Mouse (Mus musculus) liver, embryonic 15.5 days (tissue): ENCODE measurements around the gene Chordc1. TPM values are rescaled to one million over a fixed set of nuclear protein-coding genes. Genes with fewer than 3 reads are reported as not detected.
"Not testable (repeated sequence)": the region's sequence is repeated elsewhere in the genome, so short reads cannot be mapped to it uniquely, and the experiment has no call there.

Source experiments
- ATAC-seq: fragments of 200-750 bp; cut with Nextera tagmentation; 2 replicates; pipeline ENCODE4 v1.8.0; 2017; ENCODE audit warnings: moderate number of reproducible peaks, mild to moderate bottlenecking, moderate library complexity; ENCODE audit not compliant: insufficient read depth
- H3K27ac ChIP-seq: fragments of 300-500 bp; sonication (generic); replicated peaks from 2 replicates; pipeline ENCODE4 v1.5.1; 2015; ENCODE audit warnings: mild to moderate bottlenecking, inconsistent platforms
- H3K27me3 ChIP-seq: fragments of 300-500 bp; sonication (generic); 2 replicates; pipeline ENCODE4 v1.6.1; 2015; ENCODE audit warnings: mild to moderate bottlenecking, inconsistent platforms
- H3K36me3 ChIP-seq: fragments of 300-500 bp; sonication (generic); replicated peaks from 2 replicates; pipeline ENCODE4 v1.6.1; 2015; ENCODE audit warnings: moderate library complexity, mild to moderate bottlenecking, inconsistent platforms
- H3K4me1 ChIP-seq: fragments of 300-500 bp; sonication (generic); replicated peaks from 2 replicates; pipeline ENCODE4 v1.6.1; 2015; ENCODE audit warnings: inconsistent platforms
- H3K4me2 ChIP-seq: fragments of 300-500 bp; sonication (generic); 2 replicates; pipeline ENCODE4 v1.6.1; 2015; ENCODE audit warnings: moderate library complexity, mild to moderate bottlenecking, inconsistent platforms
- H3K4me3 ChIP-seq: fragments of 300-500 bp; sonication (generic); replicated peaks from 2 replicates; pipeline ENCODE4 v1.5.1; 2015; ENCODE audit warnings: mild to moderate bottlenecking, inconsistent platforms
- H3K9ac ChIP-seq: fragments of 300-500 bp; sonication (generic); 2 replicates; pipeline ENCODE4 v1.6.1; 2015; ENCODE audit warnings: moderate library complexity, mild to moderate bottlenecking, inconsistent platforms
- H3K9me3 ChIP-seq: fragments of 300-500 bp; sonication (generic); replicated peaks from 2 replicates; pipeline ENCODE4 v1.6.1; 2016; ENCODE audit warnings: inconsistent platforms
- WGBS: fragments of 180-500 bp; shearing (Covaris S2); methylation state at CpG from one replicate; pipeline ENCODE4 v1.1.7; 2015; ENCODE audit warnings: mixed read lengths; ENCODE audit not compliant: insufficient replicate concordance; 5-methylcytosine and 5-hydroxymethylcytosine counted together
- polyA plus RNA-seq: library from polyadenylated mRNA; unstranded; fragments of >200 nt; fragmentation: Nextera tagmentation; extraction: Ambion mirVana; gene quantifications from 2 replicates; pipeline ENCODE4 v1.2.1, GENCODE M21; 2015

Gene Chordc1
- polyA plus RNA-seq: 37.4 and 43.1 TPM in 2 replicates

DNA sequence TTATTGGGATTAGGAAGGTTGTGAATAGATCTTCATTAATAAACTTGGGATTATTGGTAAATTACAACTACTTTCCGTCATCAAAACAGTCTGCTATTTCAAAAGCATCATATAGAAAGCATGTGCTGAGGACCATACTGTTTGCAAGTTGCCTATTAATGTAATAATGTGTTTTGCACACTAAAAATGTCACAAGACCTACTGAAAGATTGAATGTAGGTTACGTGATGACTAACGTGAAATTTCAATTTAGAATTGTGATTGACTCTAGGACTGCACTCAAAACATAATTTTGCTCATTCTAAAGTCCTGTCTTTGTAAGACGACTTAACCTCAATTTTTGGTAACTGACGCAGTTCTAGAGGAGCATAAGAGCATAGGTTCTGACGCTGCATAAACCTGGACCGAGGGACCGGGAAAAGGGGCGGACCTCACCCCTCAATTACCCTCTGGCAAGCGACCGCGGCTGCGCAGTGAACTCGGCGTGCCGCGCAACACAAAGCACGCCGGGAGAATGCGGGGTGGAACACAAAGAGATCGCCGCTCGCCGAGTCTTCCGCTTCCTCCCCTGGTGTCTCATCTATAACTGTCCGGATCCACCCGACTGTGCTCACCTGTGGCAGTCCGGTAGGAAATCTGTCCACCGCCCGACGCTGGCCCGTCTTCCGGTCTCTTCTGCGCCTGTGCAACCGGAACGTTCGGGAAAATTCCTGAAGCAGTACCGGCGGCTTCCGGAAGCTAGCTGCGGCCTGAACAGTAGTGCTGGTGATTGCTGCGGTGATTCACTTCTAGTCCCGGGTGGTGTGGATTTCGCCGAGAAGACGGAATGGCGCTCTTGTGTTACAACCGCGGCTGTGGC, at the start of gene Chordc1:
Gene Chordc1 (plus strand): TSS at position 555 of the 859 bp plus-strand sequence.
- ATAC-seq: peak; percentile 99
- Histone ChIP-seq H3K9me3 (no peaks in the 10 kb centered on the region), H3K4me2 (peak within 1 kb of the TSS; percentile 58), H3K4me1 (peaks cover 8% of the 10 kb centered on the region; the same call in 1 of the 2 replicates), H3K27me3 (no peaks in the 10 kb centered on the region), H3K36me3 (no peaks in the 10 kb centered on the region; the same call in 1 of the 2 replicates), H3K4me3 (peak within 1 kb of the TSS; percentile 84), H3K27ac (peak within 1 kb of the TSS; percentile 85), H3K9ac (peak within 1 kb of the TSS; percentile 83)
- WGBS: 4% methylated on average over 49 of the region's 49 CpGs

DNA sequence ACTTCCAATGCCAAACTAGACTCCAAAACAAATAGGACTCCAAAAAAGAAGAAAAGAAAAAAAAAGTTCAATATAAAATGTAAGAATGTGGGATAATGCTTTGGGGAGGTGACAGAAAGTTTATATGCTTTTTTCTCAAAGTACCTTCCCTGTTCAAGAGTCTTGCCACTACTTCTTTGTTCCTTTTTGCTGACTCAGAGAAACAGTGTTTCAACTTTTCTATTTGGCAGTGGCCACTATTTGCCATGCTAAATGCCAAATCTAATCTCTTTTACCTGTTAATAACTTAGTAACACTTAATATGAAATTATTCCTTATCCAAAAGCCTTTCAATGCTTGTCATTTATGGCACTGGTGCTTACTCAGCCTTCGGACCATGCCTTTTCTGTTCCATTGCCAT, 16.0 kb upstream of the Chordc1 start:
- Histone ChIP-seq H3K27ac (no peak overlapping the region), H3K9me3 (no peaks in the 10 kb centered on the region), H3K4me2 (no peak overlapping the region), H3K4me3 (no peak overlapping the region), H3K4me1 (no peaks in the 10 kb centered on the region), H3K27me3 (no peaks in the 10 kb centered on the region), H3K9ac (no peak overlapping the region), H3K36me3 (no peaks in the 10 kb centered on the region)
- ATAC-seq: no peak
- 61% methylated on average over 1 of the region's 1 CpGs for WGBS

- no peak overlapping the region for H3K27ac ChIP-seq
- H3K4me3 ChIP-seq: no peak overlapping the region
- 19% methylated on average over 2 of the region's 2 CpGs for WGBS
Observed at GRCm38 (mm10) chr9:18276844-18277243, 15.1 kb upstream of the Chordc1 start.

DNA sequence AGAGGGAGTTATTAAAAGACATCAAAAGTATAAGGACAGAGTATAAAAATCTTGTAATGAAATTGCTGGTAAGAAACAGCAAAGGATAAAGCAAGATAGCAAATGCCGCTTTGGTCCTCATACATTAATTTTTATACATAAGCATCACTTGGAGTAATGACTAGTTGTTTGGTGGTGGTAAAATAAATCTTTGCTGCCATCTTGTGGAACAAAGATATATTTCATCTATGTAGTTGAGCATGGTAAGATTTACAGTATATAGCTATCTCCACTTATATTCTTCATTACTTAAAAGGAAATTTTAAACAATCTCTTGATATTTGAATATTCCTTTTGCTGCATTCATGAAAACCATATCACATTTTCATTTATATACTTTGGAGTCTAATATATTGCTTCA, 14.4 kb upstream of the Chordc1 start:
- no peak overlapping the region for H3K9ac ChIP-seq
- no peaks in the 10 kb centered on the region for H3K4me1 ChIP-seq
- no peaks in the 10 kb centered on the region for H3K9me3 ChIP-seq
- no peak for ATAC-seq
- no peak overlapping the region for H3K4me3 ChIP-seq
- no peak overlapping the region for H3K4me2 ChIP-seq
- H3K27me3 ChIP-seq: no peaks in the 10 kb centered on the region
- 42% methylated on average over 1 of the region's 1 CpGs for WGBS
- no peaks in the 10 kb centered on the region for H3K36me3 ChIP-seq
- H3K27ac ChIP-seq: no peak overlapping the region

More at GRCm38 (mm10) chr9:18276844-18277243, 15.1 kb upstream of the Chordc1 start:
- no peaks in the 10 kb centered on the region for H3K27me3 ChIP-seq
- no peak overlapping the region for H3K9ac ChIP-seq
- no peak overlapping the region for H3K4me2 ChIP-seq
- no peaks in the 10 kb centered on the region for H3K36me3 ChIP-seq
- H3K9me3 ChIP-seq: no peaks in the 10 kb centered on the region
- H3K4me1 ChIP-seq: no peaks in the 10 kb centered on the region
- ATAC-seq: no peak

- H3K36me3 ChIP-seq, H3K4me1 ChIP-seq, H3K27ac ChIP-seq, H3K4me2 ChIP-seq, H3K9me3 ChIP-seq, H3K4me3 ChIP-seq, H3K27me3 ChIP-seq, ATAC-seq, H3K9ac ChIP-seq: not testable (repeated sequence)
- 30% methylated on average over 5 of the region's 5 CpGs for WGBS
Observed at GRCm38 (mm10) chr9:18278693-18279092, 13.2 kb upstream of the Chordc1 start.

DNA sequence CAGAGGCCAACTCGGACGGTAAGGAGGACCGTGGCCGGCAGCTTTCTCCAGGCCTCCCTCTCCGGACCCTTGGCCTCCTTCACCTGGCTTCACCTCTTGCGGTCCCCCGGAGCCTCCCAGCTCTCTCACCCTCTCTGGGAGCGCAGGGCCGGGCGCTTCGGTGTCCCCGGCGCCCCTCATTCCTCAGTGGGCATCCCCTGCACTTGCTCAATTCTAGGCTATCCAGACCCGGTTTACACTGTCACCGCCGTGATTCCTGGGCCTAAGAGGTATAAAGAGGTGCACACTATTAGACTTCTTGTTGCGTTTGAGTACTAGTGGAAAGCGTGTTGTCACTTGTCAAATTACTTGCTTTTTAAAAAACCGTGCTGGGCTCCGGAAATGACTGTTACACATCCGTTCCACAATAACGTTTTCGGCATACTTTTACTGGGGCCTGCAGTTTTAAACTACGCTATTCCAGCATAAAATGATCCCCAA, 558 bp downstream of the Chordc1 start:
- Histone ChIP-seq H3K27ac (peak overlapping the region; percentile 85), H3K9ac (peak overlapping the region; percentile 83), H3K27me3 (no peaks in the 10 kb centered on the region), H3K9me3 (no peaks in the 10 kb centered on the region), H3K4me1 (peaks cover 8% of the 10 kb centered on the region; the same call in 1 of the 2 replicates), H3K36me3 (peaks cover 3% of the 10 kb centered on the region; the same call in 1 of the 2 replicates), H3K4me2 (peak overlapping the region; percentile 58), H3K4me3 (peak overlapping the region; percentile 84)
- ATAC-seq: peak; percentile 65
- under 1% methylated on average over 24 of the region's 24 CpGs for WGBS

- peak overlapping the region; percentile 84 for H3K4me3 ChIP-seq
- WGBS: 12% methylated on average over 6 of the region's 6 CpGs
- H3K9me3 ChIP-seq: no peaks in the 10 kb centered on the region
- no peaks in the 10 kb centered on the region for H3K27me3 ChIP-seq
- ATAC-seq: no peak
- peaks cover 6% of the 10 kb centered on the region; the same call in 1 of the 2 replicates for H3K36me3 ChIP-seq
- peak overlapping the region; percentile 83 for H3K9ac ChIP-seq
- H3K4me2 ChIP-seq: peak overlapping the region; percentile 58
- peak overlapping the region; percentile 85; the same call in 1 of the 2 replicates for H3K27ac ChIP-seq
- H3K4me1 ChIP-seq: peaks cover 8% of the 10 kb centered on the region; the same call in 1 of the 2 replicates
Observed at GRCm38 (mm10) chr9:18293026-18293781, 1.3 kb downstream of the Chordc1 start.

DNA sequence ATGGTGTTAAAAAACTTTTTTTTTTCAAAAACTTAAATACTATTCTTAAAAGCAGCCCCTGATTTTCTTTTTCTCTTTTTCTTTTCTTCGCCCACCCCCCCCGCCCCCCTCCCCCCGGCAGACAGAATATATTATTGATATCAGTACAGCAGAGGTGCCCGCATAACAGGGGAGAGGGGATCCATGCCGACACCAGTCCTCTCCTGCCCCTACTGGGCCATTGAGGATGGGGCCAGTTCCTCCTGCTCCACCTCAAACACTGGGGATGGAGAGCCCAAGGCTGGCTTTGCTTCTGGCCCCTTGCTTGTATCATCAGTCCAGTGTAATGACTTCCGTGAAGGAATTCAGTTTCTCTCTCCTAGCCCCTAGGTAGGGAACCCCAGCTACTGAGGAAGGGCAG, 6.4 kb downstream of the Chordc1 start:
- H3K9ac ChIP-seq: no peak overlapping the region
- no peaks in the 10 kb centered on the region for H3K27me3 ChIP-seq
- no peak overlapping the region for H3K27ac ChIP-seq
- H3K4me3 ChIP-seq: no peak overlapping the region
- H3K4me2 ChIP-seq: no peak overlapping the region
- peaks cover 45% of the 10 kb centered on the region for H3K36me3 ChIP-seq
- H3K9me3 ChIP-seq: no peaks in the 10 kb centered on the region
- H3K4me1 ChIP-seq: peaks cover 5% of the 10 kb centered on the region; the same call in 1 of the 2 replicates
- 63% methylated on average over 6 of the region's 6 CpGs for WGBS
- ATAC-seq: no peak

- WGBS: 72% methylated on average over 3 of the region's 3 CpGs
- no peaks in the 10 kb centered on the region for H3K27me3 ChIP-seq
Observed at GRCm38 (mm10) chr9:18319990-18320389, 28.1 kb downstream of the Chordc1 start.

More at GRCm38 (mm10) chr9:18319990-18320389, 28.1 kb downstream of the Chordc1 start:
- H3K36me3 ChIP-seq: 0 out of 2 replicates have a peak, but pooled peaks cover 7% of the 10 kb centered on the region
- no peak overlapping the region for H3K4me3 ChIP-seq
- ATAC-seq: no peak
- H3K9ac ChIP-seq: no peak overlapping the region
- H3K4me1 ChIP-seq: no peaks in the 10 kb centered on the region
- no peak overlapping the region for H3K27ac ChIP-seq
- no peak overlapping the region for H3K4me2 ChIP-seq
- no peaks in the 10 kb centered on the region for H3K9me3 ChIP-seq
